Comparison of ENCODE assay signal across 23 mouse cellular contexts in genomic region chr8:6164758-6165157, GRCm38 (mm10).
"Had no signal": no experiment of that assay in that cellular context is flagged by ENCODE, and none has a peak within 500 bp of the region (broad histone marks: within the 10 kb centered on the region; RNA-seq: fewer than 3 reads in every experiment).

No protein-coding gene starts in this region.

- DNase-seq: gastrocnemius, postnatal 14 days; gastrocnemius, postnatal 36 days; heart, adult 11 months; heart, adult 2 months; heart, postnatal 14 days; heart, postnatal 36 days; kidney, adult 18-20 months; kidney, adult 8-10 months; kidney, postnatal 10 days; kidney, postnatal 25 days; kidney, postnatal 4 days; liver; liver, embryonic 13.5 days; liver, postnatal 0 days had no signal

- H3K4me3 ChIP-seq: heart, adult 2 months; heart, embryonic 13.5 days; heart, embryonic 15.5 days; hindbrain, embryonic 12.5 days; intestine, embryonic 15.5 days; layer of hippocampus, adult 2 months; limb, embryonic 10.5 days; limb, embryonic 12.5 days; liver, embryonic 13.5 days; liver, embryonic 15.5 days had no signal

- H3K4me1 ChIP-seq: heart, embryonic 13.5 days; heart, embryonic 15.5 days; hindbrain, embryonic 12.5 days; intestine, embryonic 15.5 days; limb, embryonic 10.5 days; limb, embryonic 12.5 days; liver, embryonic 13.5 days; liver, embryonic 15.5 days had no signal

- H3K27me3 ChIP-seq: heart, embryonic 13.5 days; heart, embryonic 15.5 days; hindbrain, embryonic 12.5 days; intestine, embryonic 15.5 days; limb, embryonic 12.5 days; liver, embryonic 13.5 days; liver, embryonic 15.5 days had no signal

- H3K9me3 ChIP-seq: heart, embryonic 13.5 days; heart, embryonic 15.5 days; hindbrain, embryonic 12.5 days; intestine, embryonic 15.5 days; limb, embryonic 10.5 days; limb, embryonic 12.5 days; liver, embryonic 13.5 days; liver, embryonic 15.5 days had no signal

- H3K27ac ChIP-seq: heart, adult 2 months; heart, embryonic 13.5 days; heart, embryonic 15.5 days; hindbrain, embryonic 12.5 days; hindbrain, embryonic 14.5 days; intestine, embryonic 15.5 days; layer of hippocampus, adult 2 months; limb, embryonic 10.5 days; limb, embryonic 12.5 days; liver, embryonic 13.5 days; liver, embryonic 15.5 days had no signal

- H3K36me3 ChIP-seq: heart, embryonic 13.5 days; heart, embryonic 15.5 days; hindbrain, embryonic 12.5 days; intestine, embryonic 15.5 days; limb, embryonic 10.5 days; limb, embryonic 12.5 days; liver, embryonic 13.5 days; liver, embryonic 15.5 days had no signal
